Mouse (Mus musculus) heart, adult 2 months (tissue): ENCODE results near the gene Fbxl2. TPM values are rescaled to one million over a fixed set of nuclear protein-coding genes. Genes with fewer than 3 reads are reported as not detected.

Experiments used
- DNase-seq, 2 experiments: peaks; one replicate each; pipeline ENCODE4 v3.0.0; 2021
- H3K27ac ChIP-seq: fragments of 200-600 bp; 2 replicates; pipeline ENCODE4 v1.8.1; 2022
- H3K27me3 ChIP-seq: fragments of 200-500 bp; 2 replicates; pipeline ENCODE4 v1.6.1; 2012; ENCODE audit warnings: mild to moderate bottlenecking, low read length, inconsistent platforms, mixed read lengths; ENCODE audit not compliant: control insufficient read depth, insufficient read depth
- H3K36me3 ChIP-seq: fragments of 200-500 bp; 2 replicates; pipeline ENCODE4 v1.6.1; 2012; ENCODE audit warnings: low read length, inconsistent platforms; ENCODE audit not compliant: control insufficient read depth, insufficient read depth
- H3K4me1 ChIP-seq: fragments of 200-500 bp; 2 replicates; pipeline ENCODE4 v1.6.1; 2011; ENCODE audit warnings: low read length; ENCODE audit not compliant: control insufficient read depth, insufficient read depth
- H3K4me3 ChIP-seq: fragments of 200-600 bp; 2 replicates; pipeline ENCODE4 v1.8.1; 2022
- H3K79me2 ChIP-seq: fragments of 200-500 bp; replicated peaks from 2 replicates; pipeline ENCODE4 v1.6.1; 2012; ENCODE audit warnings: mild to moderate bottlenecking, inconsistent platforms, low read length, moderate library complexity, mixed read lengths; ENCODE audit not compliant: control insufficient read depth, insufficient read depth
- H3K9ac ChIP-seq: fragments of 200-500 bp; 2 replicates; pipeline ENCODE4 v1.6.1; 2012; ENCODE audit warnings: low read depth, mild to moderate bottlenecking, control low read depth, inconsistent platforms, low read length, mixed read lengths
- CTCF ChIP-seq: fragments of 200-600 bp; IDR thresholded peaks from 2 replicates; pipeline ENCODE4 v1.8.1; 2022; ENCODE audit warnings: antibody characterized with exemption, mild to moderate bottlenecking, moderate library complexity
- EP300 ChIP-seq: fragments of 200-500 bp; IDR thresholded peaks from 2 replicates; pipeline ENCODE4 v1.6.1; 2011; ENCODE audit warnings: low read depth, low read length, control low read depth; ENCODE audit not compliant: insufficient read depth
- POLR2A ChIP-seq: fragments of 200-500 bp; IDR thresholded peaks from 2 replicates; pipeline ENCODE4 v1.6.1; 2011; ENCODE audit warnings: mild to moderate bottlenecking, low read depth, low read length, control low read depth; ENCODE audit not compliant: insufficient read depth
- WGBS: fragments of 180-500 bp; shearing (Covaris S2); methylation state at CpG from one replicate; pipeline ENCODE4 v1.1.7; 2018; 5-methylcytosine and 5-hydroxymethylcytosine counted together
- intact Hi-C: fragments of 180-260 bp; cut with DNase I; formaldehyde crosslinking; loops from one replicate; pipeline ENCODE4 v1.15.1; 2025
- polyA plus RNA-seq: library from polyadenylated mRNA; depleted of rRNA; stranded (reverse); fragments of >200 nt; gene quantifications from 2 replicates; pipeline ENCODE4 v1.2.3, GENCODE M21; 2012
- total RNA-seq, 2 experiments: library from RNA; stranded (reverse); gene quantifications; 2 replicates each; pipeline ENCODE4 v1.2.3; 2021

Fbxl2 gene
- total and polyA plus RNA-seq, 3 experiments: 0.44 to 1.5 (median 0.91) TPM

GRCm38 (mm10) chr9:113992810-113993209 is 53.2 kb downstream of the Fbxl2 start:
- H3K79me2 ChIP-seq: no peaks in the 10 kb centered on the region
- intact Hi-C loops: loop anchor here (5.0 kb wide), 1 partner anchor 251 kb away; the partner anchor contains the start of gene Clasp2

GRCm38 (mm10) chr9:113990547-113991248 is 55.3 kb downstream of the Fbxl2 start:
- Histone ChIP-seq H3K79me2 (no peaks in the 10 kb centered on the region), H3K36me3 (no peaks in the 10 kb centered on the region), H3K4me3 (no peak overlapping the region; the same call in 1 of the 2 replicates), H3K9ac (no peak overlapping the region), H3K27ac (no peak overlapping the region), H3K27me3 (no peaks in the 10 kb centered on the region), H3K4me1 (no peaks in the 10 kb centered on the region)
- peak; percentile 78 to 82 for DNase-seq
- WGBS: 23% methylated on average over 18 of the region's 18 CpGs
- intact Hi-C loops: loop anchor here (1.0 to 5.0 kb wide), 2 partner anchors 126 to 248 kb away; partner anchors contain the start of gene Clasp2
- TF ChIP-seq CTCF (peak; percentile 98), POLR2A (no peak), EP300 (0 out of 2 replicates have a peak, but pooled peaks have one; percentile 46)

More at GRCm38 (mm10) chr9:113992810-113993209, 53.2 kb downstream of the Fbxl2 start:
- Histone ChIP-seq H3K4me3 (no peak overlapping the region), H3K9ac (no peak overlapping the region), H3K36me3 (no peaks in the 10 kb centered on the region), H3K4me1 (no peaks in the 10 kb centered on the region), H3K27ac (no peak overlapping the region), H3K27me3 (no peaks in the 10 kb centered on the region)
- no peak for TF ChIP-seq POLR2A
- TF ChIP-seq CTCF: no peak
- DNase-seq: no peak
- WGBS: 91% methylated on average over 7 of the region's 7 CpGs

DNA sequence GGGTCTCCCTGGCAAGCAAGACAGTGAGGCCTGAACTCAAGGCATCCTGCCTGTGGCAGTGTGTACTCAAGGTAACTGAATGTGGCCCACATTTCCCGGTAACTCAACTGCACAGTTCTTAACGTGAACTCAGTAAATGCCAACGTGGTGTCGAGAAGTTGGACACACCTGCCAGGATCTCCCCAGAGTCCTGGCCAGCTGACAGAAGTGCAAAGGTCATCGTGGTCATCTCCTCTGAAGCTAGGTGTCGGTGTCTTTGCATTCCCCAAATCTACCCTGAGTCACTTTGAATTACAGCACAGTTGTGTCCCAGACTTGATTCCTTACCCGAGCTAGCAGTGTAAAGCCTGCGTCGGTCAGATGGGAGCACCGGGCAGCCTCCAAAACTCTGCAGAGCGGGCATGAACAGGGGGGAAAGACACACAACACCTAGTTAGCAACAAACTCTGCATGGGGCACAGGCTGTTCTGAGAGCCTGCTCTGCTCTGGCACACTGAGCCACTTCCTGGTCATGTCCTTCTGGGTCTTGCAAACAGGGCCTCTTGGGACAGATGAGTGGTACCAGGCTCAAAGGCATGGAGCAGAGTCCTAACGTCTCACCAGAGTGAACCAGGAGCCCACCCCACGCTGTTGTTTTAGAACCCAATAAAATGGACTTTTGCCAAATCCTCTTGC is 60.9 kb downstream of the Fbxl2 start:
- Histone ChIP-seq H3K79me2 (no peaks in the 10 kb centered on the region), H3K27ac (no peak overlapping the region), H3K4me3 (no peak overlapping the region), H3K4me1 (peaks cover 4% of the 10 kb centered on the region), H3K27me3 (no peaks in the 10 kb centered on the region), H3K9ac (no peak overlapping the region), H3K36me3 (no peaks in the 10 kb centered on the region)
- no peak for DNase-seq
- WGBS: 76% methylated on average over 13 of the region's 13 CpGs
- TF ChIP-seq CTCF: no peak
- no peak for TF ChIP-seq POLR2A
- TF ChIP-seq EP300: no peak
- intact Hi-C loops: loop anchor here (10.0 kb wide), 1 partner anchor 400 kb away; no protein-coding TSS in a partner anchor

DNA sequence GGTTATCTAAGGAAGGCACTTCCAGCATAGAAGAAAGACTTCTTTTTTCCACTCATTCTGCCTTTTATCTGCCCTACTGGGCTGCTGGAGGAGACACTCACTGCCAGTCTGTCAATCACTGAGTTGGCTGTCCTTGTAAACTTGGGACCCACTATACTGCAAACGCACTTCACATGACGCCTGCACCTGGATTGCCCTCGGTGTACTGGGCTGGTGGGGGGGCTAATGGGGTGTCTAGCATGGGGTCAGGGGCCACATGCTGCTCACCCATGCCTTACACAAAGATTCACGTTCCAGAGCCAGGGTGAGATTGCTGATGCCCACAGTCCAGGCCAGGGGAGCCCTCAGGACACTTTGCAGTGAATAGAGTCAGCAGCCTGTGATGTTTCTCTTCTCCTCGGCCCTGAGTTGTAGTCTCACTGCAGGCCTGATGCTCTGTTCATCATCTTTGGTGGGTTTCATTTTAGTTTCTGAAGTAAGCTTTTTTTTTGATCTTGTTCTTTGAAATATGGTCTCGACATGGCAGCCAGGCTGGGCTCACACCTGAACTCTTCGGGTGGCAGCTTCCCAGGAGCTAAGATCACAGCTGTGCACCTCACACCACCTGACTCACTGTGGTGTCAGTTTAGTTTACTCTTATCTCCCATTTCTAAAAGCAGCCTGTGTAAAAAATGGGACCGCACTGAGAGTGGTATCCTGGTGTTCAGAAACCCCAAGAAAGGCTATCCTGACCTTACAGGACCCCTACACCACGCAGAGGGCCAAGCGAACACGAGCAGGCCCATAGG is 62.9 kb downstream of the Fbxl2 start:
- Histone ChIP-seq H3K4me3 (no peak overlapping the region), H3K4me1 (peaks cover 4% of the 10 kb centered on the region), H3K79me2 (no peaks in the 10 kb centered on the region), H3K36me3 (no peaks in the 10 kb centered on the region), H3K27me3 (no peaks in the 10 kb centered on the region), H3K9ac (no peak overlapping the region), H3K27ac (no peak overlapping the region)
- DNase-seq: no peak
- intact Hi-C loops: loop anchor here (10.0 kb wide), 1 partner anchor 402 kb away; no protein-coding TSS in a partner anchor
- TF ChIP-seq CTCF (no peak), POLR2A (no peak), EP300 (no peak)
- 64% methylated on average over 11 of the region's 11 CpGs for WGBS

- Histone ChIP-seq H3K27me3 (no peaks in the 10 kb centered on the region), H3K27ac (no peak overlapping the region), H3K36me3 (no peaks in the 10 kb centered on the region), H3K4me1 (peaks cover 4% of the 10 kb centered on the region), H3K9ac (no peak overlapping the region), H3K79me2 (no peaks in the 10 kb centered on the region), H3K4me3 (no peak overlapping the region)
- intact Hi-C loops: loop anchor here (10.0 kb wide), 1 partner anchor 402 kb away; no protein-coding TSS in a partner anchor
- WGBS: 79% methylated on average over 2 of the region's 2 CpGs
- TF ChIP-seq EP300 (no peak), CTCF (no peak), POLR2A (no peak)
- no peak for DNase-seq
Observed at GRCm38 (mm10) chr9:113982451-113982850, 63.5 kb downstream of the Fbxl2 start.
